Mouse (Mus musculus): ENCODE measurements around the gene Lrrc75a.

Gene Lrrc75a

DNA sequence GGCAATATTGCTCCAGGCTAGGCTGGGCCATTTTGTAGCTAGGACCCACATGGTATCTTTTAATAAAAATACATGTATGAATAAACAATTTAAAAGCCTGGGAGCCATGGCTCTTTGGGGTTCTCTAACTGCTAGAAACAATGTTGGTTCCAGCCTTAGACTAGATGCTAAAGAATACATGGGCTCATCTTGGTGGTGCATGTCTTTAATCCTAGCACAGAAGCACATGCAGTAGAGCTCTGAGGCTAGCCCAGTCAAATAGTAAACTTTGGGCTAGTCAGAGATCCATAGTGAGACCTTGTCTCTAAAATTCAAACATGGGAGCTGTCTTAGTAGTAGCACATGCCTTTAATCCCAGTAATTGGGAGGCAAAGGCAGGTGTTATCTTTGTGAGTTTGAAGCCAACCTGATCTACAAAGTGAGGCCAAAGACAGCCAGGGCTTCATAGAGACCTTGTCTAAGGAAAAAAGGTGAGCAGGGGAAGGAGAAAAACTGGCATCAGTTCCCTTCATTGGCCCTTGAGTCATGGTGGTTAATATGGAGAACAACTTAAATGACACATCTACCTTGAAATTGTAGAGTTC, 93.3 kb downstream of the Lrrc75a start:
- no peak for DNase-seq (ENCODE audit: low spot score in 2 of 2)

Data from urinary bladder, postnatal 36 days (tissue).